Mouse (Mus musculus): ENCODE measurements around the gene Mlec. TPM values are rescaled to one million over a fixed set of nuclear protein-coding genes. Genes with fewer than 3 reads are reported as not detected.

Gene Mlec
- polyA plus RNA-seq (2015; fragmentation: Nextera tagmentation; extraction: Ambion mirVana): 58.9 and 62.1 TPM in 2 replicates

- H3K4me3 ChIP-seq (ENCODE audit: low read length): peak within 1 kb of the TSS; percentile 93
- peak within 1 kb of the TSS; percentile 83 for H3K4me2 ChIP-seq (ENCODE audit: low read depth, low read length)
- WGBS: under 1% methylated on average over 65 of the region's 78 CpGs
- peak; percentile 98 for ATAC-seq (ENCODE audit: low read depth)
- no peaks in the 10 kb centered on the region for H3K27me3 ChIP-seq (ENCODE audit: control insufficient read depth, insufficient read depth, low read depth, low read length)
- H3K27ac ChIP-seq (ENCODE audit: low read length): peak within 1 kb of the TSS; percentile 99
- H3K4me1 ChIP-seq (replicated peaks; ENCODE audit: control insufficient read depth, insufficient read depth, low read length): peaks cover 43% of the 10 kb centered on the region
- no peaks in the 10 kb centered on the region for H3K36me3 ChIP-seq (ENCODE audit: control insufficient read depth, insufficient read depth, low read length)
- no peaks in the 10 kb centered on the region for H3K9me3 ChIP-seq (ENCODE audit: control insufficient read depth, low read length)
- peak within 1 kb of the TSS; percentile 98 for H3K9ac ChIP-seq (ENCODE audit: low read length)
These were observed at the start of gene Mlec for GRCm38 (mm10) chr5:115158040-115158983. Gene Mlec (minus strand): TSS chr5:115158179.

- Histone ChIP-seq H3K4me1 (replicated peaks; ENCODE audit: control insufficient read depth, insufficient read depth, low read length) (peaks cover 8% of the 10 kb centered on the region), H3K9me3 (ENCODE audit: control insufficient read depth, low read length) (no peaks in the 10 kb centered on the region), H3K27me3 (ENCODE audit: control insufficient read depth, insufficient read depth, low read depth, low read length) (peaks cover 2% of the 10 kb centered on the region; the same call in 1 of the 2 replicates), H3K36me3 (ENCODE audit: control insufficient read depth, insufficient read depth, low read length) (no peaks in the 10 kb centered on the region), H3K4me2 (ENCODE audit: low read depth, low read length) (no peak overlapping the region), H3K9ac (ENCODE audit: low read length) (no peak overlapping the region), H3K27ac (ENCODE audit: low read length) (no peak overlapping the region), H3K4me3 (ENCODE audit: low read length) (no peak overlapping the region)
- no peak for ATAC-seq (ENCODE audit: low read depth)
- WGBS: 55% methylated on average over 5 of the region's 5 CpGs
These were observed 49.3 kb upstream of the Mlec start for GRCm38 (mm10) chr5:115207244-115207643.

- Histone ChIP-seq H3K4me1 (replicated peaks; ENCODE audit: control insufficient read depth, insufficient read depth, low read length) (peaks cover 8% of the 10 kb centered on the region), H3K36me3 (ENCODE audit: control insufficient read depth, insufficient read depth, low read length) (no peaks in the 10 kb centered on the region), H3K4me3 (ENCODE audit: low read length) (peak overlapping the region; percentile 38), H3K9me3 (ENCODE audit: control insufficient read depth, low read length) (no peaks in the 10 kb centered on the region), H3K9ac (ENCODE audit: low read length) (peak overlapping the region; percentile 19), H3K27ac (ENCODE audit: low read length) (no peak overlapping the region), H3K4me2 (ENCODE audit: low read depth, low read length) (peak overlapping the region; percentile 64), H3K27me3 (ENCODE audit: control insufficient read depth, insufficient read depth, low read depth, low read length) (peaks cover 2% of the 10 kb centered on the region; the same call in 1 of the 2 replicates)
- 4% methylated on average over 31 of the region's 31 CpGs for WGBS
- ATAC-seq (ENCODE audit: low read depth): peak; percentile 77
These were observed 46.8 kb upstream of the Mlec start for GRCm38 (mm10) chr5:115204562-115205311.

- H3K9me3 ChIP-seq (ENCODE audit: control insufficient read depth, low read length): no peaks in the 10 kb centered on the region
- H3K4me2 ChIP-seq (ENCODE audit: low read depth, low read length): peak overlapping the region; percentile 64
- peak overlapping the region; percentile 19 for H3K9ac ChIP-seq (ENCODE audit: low read length)
- H3K27ac ChIP-seq (ENCODE audit: low read length): 0 out of 2 replicates have a peak overlapping the region, but pooled peaks have one; percentile 12
- H3K4me1 ChIP-seq (replicated peaks; ENCODE audit: control insufficient read depth, insufficient read depth, low read length): peaks cover 8% of the 10 kb centered on the region
- WGBS: 7% methylated on average over 23 of the region's 23 CpGs
- peaks cover 2% of the 10 kb centered on the region; the same call in 1 of the 2 replicates for H3K27me3 ChIP-seq (ENCODE audit: control insufficient read depth, insufficient read depth, low read depth, low read length)
- peak; percentile 50; the same call in 1 of the 2 replicates for ATAC-seq (ENCODE audit: low read depth)
- no peaks in the 10 kb centered on the region for H3K36me3 ChIP-seq (ENCODE audit: control insufficient read depth, insufficient read depth, low read length)
- peak overlapping the region; percentile 38 for H3K4me3 ChIP-seq (ENCODE audit: low read length)
These were observed 46.0 kb upstream of the Mlec start for GRCm38 (mm10) chr5:115203735-115204561.

- H3K36me3 ChIP-seq (ENCODE audit: control insufficient read depth, insufficient read depth, low read length): no peaks in the 10 kb centered on the region
- ATAC-seq (ENCODE audit: low read depth): 0 out of 2 replicates have a peak, but pooled peaks have one; percentile 4
- peaks cover 50% of the 10 kb centered on the region for H3K27me3 ChIP-seq (ENCODE audit: control insufficient read depth, insufficient read depth, low read depth, low read length)
These were observed 36.7 kb upstream of the Mlec start for GRCm38 (mm10) chr5:115194626-115195221.

GRCm38 (mm10) chr5:115193669-115194625, 36.0 kb upstream of the Mlec start, which contains the start of gene Cabp1:
Gene Cabp1 (minus strand): TSS chr5:115194381.
- Histone ChIP-seq H3K9ac (ENCODE audit: low read length) (peak within 1 kb of the TSS; percentile 49), H3K36me3 (ENCODE audit: control insufficient read depth, insufficient read depth, low read length) (no peaks in the 10 kb centered on the region), H3K4me3 (ENCODE audit: low read length) (peak within 1 kb of the TSS; percentile 62), H3K9me3 (ENCODE audit: control insufficient read depth, low read length) (no peaks in the 10 kb centered on the region), H3K4me1 (replicated peaks; ENCODE audit: control insufficient read depth, insufficient read depth, low read length) (peaks cover 17% of the 10 kb centered on the region), H3K27ac (ENCODE audit: low read length) (no peak within 1 kb of the TSS), H3K27me3 (ENCODE audit: control insufficient read depth, insufficient read depth, low read depth, low read length) (peaks cover 52% of the 10 kb centered on the region), H3K4me2 (ENCODE audit: low read depth, low read length) (peak within 1 kb of the TSS; percentile 100)
- under 1% methylated on average over 77 of the region's 116 CpGs for WGBS
- peak; percentile 67 for ATAC-seq (ENCODE audit: low read depth)

More at GRCm38 (mm10) chr5:115194626-115195221, 36.7 kb upstream of the Mlec start:
- Histone ChIP-seq H3K4me3 (ENCODE audit: low read length) (peak overlapping the region; percentile 62), H3K4me2 (ENCODE audit: low read depth, low read length) (peak overlapping the region; percentile 100), H3K9me3 (ENCODE audit: control insufficient read depth, low read length) (no peaks in the 10 kb centered on the region), H3K27ac (ENCODE audit: low read length) (no peak overlapping the region), H3K9ac (ENCODE audit: low read length) (peak overlapping the region; percentile 49; the same call in 1 of the 2 replicates), H3K4me1 (replicated peaks; ENCODE audit: control insufficient read depth, insufficient read depth, low read length) (peaks cover 17% of the 10 kb centered on the region)
- WGBS: 4% methylated on average over 12 of the region's 12 CpGs

GRCm38 (mm10) chr5:115193226-115193625, 35.2 kb upstream of the Mlec start:
- peak overlapping the region; percentile 49 for H3K9ac ChIP-seq (ENCODE audit: low read length)
- WGBS: 2% methylated on average over 30 of the region's 34 CpGs
- H3K27ac ChIP-seq (ENCODE audit: low read length): no peak overlapping the region
- peak overlapping the region; percentile 100 for H3K4me2 ChIP-seq (ENCODE audit: low read depth, low read length)
- H3K4me1 ChIP-seq (replicated peaks; ENCODE audit: control insufficient read depth, insufficient read depth, low read length): peaks cover 17% of the 10 kb centered on the region
- peak overlapping the region; percentile 62 for H3K4me3 ChIP-seq (ENCODE audit: low read length)
- H3K9me3 ChIP-seq (ENCODE audit: control insufficient read depth, low read length): no peaks in the 10 kb centered on the region
- H3K36me3 ChIP-seq (ENCODE audit: control insufficient read depth, insufficient read depth, low read length): no peaks in the 10 kb centered on the region
- H3K27me3 ChIP-seq (ENCODE audit: control insufficient read depth, insufficient read depth, low read depth, low read length): peaks cover 52% of the 10 kb centered on the region
- peak; percentile 45; the same call in 1 of the 2 replicates for ATAC-seq (ENCODE audit: low read depth)
